Mouse (Mus musculus): Measurements from ENCODE around the gene Kcnq4. TPM values are rescaled to one million over a fixed set of nuclear protein-coding genes. Genes with fewer than 3 reads are reported as not detected.

Kcnq4 gene
- total RNA-seq, 2 experiments from 2014 or later: not detected

DNA sequence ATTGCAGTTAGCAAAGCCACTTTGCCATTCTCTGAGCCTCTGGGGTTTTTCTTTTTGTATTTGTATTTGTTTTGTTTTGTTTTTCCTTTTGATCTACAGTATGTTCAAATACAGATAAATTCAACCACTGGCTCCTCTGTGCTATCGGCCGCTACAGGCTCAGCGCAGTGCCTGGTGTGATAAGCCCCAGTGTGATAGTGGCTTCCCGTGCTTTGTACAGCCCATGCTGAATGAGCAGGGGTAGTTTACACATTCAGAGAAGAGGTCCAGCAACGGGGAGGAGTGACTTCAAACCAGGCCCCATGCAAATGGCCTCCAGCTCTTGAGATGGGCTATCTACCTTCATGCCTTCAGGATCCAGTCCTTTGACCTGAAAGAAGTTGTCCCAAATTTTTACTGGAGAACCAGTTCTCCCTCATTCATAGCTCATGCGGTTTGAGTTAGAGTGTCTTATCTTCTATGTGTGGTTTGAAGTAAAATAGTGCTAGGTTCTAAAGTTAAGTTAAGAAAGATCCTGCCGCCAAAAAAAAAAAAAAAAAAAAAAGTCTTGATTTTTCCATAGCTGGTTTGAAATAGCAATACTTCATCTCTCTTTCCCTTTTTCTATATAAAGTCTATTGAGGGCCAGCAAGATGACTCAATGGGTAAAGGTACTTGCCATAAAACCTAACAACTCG, 73.5 kb downstream of the Kcnq4 start:
- ATAC-seq (ENCODE audit: poor library complexity, severe bottlenecking): peak; percentile 56; the same call in 1 of the 2 replicates

GRCm38 (mm10) chr4:120673606-120674005, 74.8 kb downstream of the Kcnq4 start:
- ATAC-seq (ENCODE audit: poor library complexity, severe bottlenecking): no peak

GRCm38 (mm10) chr4:120671046-120671445, 77.4 kb downstream of the Kcnq4 start:
- ATAC-seq (ENCODE audit: poor library complexity, severe bottlenecking): no peak

DNA sequence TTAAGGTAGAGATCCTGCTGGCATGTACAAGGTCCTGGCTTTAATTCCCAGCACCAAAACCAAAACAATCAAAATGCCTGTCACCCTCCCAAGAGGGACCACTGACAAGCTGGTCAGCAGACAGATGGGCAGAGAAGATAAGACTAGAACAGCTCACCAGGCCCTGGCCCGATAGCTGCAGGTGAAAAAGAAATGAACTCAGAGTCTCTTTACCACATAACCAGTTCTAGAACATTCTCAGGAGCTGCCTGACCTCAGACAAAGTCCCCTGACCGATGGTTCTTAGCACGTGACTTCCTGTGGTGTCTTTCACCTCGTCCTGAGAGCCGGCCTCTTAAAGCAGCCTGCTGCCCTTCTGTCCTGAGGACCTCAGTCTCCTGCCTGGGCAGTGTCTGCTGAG, 78.8 kb downstream of the Kcnq4 start:
- ATAC-seq (ENCODE audit: poor library complexity, severe bottlenecking): no peak

- ATAC-seq (ENCODE audit: poor library complexity, severe bottlenecking): no peak
These were observed 79.9 kb downstream of the Kcnq4 start for GRCm38 (mm10) chr4:120668551-120668950.

GRCm38 (mm10) chr4:120667555-120667954, 80.9 kb downstream of the Kcnq4 start:
- 0 out of 2 replicates have a peak, but pooled peaks have one; percentile 0 for ATAC-seq (ENCODE audit: poor library complexity, severe bottlenecking)

DNA sequence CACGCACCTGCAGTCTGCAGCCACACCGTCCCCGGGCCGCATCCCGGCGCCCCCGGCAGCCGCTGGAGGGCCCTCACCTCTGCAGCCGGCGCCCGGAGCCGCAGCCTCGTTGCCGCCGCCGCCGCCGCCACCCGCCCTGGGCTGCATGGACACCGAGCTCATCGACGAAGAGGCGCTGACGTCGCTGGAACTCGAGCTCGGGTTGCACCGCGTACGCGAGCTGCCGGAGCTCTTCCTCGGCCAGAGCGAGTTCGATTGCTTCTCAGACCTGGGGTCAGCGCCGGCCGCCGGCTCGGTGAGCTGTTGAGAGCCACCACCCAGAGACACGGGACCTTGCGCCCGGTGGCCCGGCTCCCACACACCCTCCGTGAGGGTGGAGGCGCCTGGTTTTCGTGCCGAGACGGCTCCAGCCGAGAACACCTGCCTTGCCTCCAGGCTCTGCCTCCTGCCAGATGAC, 81.3 kb downstream of the Kcnq4 start:
- peak; percentile 39 for ATAC-seq (ENCODE audit: poor library complexity, severe bottlenecking)

DNA sequence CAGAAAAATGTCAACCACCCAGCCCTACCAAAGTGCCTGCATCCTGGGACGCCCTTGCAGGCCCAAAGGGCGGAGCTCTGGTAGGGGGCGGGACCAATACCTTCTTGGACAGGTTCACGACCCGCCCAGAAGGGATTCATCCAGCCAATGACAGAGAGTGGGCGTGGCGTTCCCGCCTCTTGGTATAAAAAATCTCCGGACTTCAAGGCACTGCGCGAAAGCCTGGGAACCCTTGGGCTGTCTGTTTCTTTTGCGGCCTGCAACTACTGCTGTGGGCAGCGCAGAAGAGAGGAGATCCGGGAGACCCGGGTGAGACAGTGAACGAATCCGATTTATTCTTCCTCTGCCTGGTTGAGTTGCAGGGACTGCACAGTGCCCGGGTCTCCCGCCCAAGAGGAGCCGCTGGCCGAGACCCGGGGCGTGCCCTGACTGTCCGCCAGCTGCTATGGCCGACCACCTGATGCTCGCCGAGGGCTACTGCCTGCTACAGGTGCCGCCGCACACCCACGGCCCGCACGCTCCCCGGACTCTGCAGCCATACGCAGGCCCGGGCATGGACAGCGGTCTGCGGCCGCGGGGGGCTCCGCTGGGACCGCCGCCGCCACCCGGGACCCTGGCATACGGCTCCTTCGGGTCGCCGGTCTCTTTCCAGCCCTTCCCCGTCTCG, 81.9 kb downstream of the Kcnq4 start, which contains the start of gene Cited4:
Gene Cited4, plus strand, starts transcription at position 215 of the 667 bp plus-strand sequence.
- ATAC-seq (ENCODE audit: poor library complexity, severe bottlenecking): peak; percentile 81

DNA sequence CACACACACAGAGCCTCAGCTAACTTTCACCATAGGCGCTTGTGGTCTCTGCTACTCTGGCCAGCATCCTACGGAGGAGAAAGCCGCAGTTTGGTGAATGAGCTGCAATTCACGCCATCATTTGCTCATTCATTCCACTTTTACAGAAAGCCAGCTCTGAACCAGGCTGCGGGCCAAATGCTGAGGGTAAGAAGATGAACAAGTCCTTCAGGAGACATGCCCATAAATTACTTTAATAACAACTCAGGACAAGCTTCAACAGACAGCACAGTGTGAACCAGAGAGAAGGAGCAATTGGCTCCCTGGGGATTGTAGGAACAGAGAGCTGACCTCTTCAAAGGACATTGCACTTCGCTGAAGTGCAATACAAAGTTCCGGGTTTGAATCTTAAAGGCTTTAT, 82.6 kb downstream of the Kcnq4 start:
- no peak for ATAC-seq (ENCODE audit: poor library complexity, severe bottlenecking)

DNA sequence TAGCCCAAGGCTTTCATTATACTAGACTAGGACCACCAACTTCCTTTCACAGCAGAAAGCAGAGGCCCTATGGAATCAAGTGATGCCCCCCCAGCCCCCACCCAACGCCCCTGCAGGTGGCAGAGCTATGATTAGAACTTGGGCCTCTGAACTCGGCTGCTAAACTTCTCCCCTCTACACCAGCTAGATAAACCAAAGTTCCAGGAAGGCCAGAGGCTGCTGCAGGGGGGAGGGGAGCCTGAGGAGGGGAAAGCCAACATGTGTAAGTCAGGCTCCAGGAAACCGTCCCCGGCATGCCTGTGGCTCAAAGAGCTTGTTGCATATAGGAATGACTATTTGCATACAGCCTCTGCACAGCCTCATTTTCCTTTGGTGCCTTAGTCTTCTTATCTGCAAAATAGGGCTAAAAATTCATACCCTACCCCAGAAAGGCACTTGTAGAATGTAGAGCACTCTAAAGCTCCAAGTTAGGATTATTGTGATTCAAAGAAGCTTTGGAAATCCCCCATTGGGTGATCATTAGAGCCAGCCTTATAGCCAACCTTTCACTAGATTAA, 83.2 kb downstream of the Kcnq4 start:
- ATAC-seq (ENCODE audit: poor library complexity, severe bottlenecking): no peak

DNA sequence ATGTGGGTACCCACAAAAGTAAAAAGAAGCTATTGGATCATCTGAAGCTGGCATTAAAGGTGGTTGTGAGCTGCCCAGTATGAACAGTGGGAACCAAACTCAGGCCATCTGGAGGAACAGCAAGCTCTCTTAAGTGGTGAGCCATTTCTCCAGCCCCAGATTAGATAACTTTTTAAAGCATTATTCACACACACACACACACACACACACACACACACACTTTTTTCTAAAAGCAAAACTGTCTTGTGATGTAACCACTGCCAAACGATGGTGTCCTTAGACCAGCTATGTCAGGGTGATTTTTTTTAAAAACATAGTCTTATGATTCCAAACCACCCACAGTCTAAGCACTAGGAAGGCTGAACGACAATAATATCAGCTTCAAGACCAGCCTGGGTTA, 83.8 kb downstream of the Kcnq4 start:
- ATAC-seq (ENCODE audit: poor library complexity, severe bottlenecking): no peak

DNA sequence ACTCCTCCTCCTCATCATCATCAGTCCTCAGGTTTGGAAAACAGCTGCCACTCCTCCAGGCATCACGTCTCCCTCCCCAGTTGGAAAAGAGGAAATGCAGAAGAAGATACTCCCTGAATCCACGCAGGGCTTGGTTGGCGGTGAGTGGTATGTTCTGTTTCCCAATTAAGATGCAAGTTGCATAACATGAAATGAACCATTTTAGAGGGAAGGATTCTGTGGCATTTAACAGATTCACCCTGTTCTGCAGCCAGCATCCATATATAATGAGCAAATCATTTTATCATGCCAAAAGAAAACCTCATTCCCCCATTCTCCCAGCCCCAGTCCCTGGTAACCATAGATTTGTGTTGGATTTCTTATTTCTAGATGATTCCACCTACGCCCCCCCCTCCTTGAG, 87.9 kb downstream of the Kcnq4 start:
- peak; percentile 68 for ATAC-seq (ENCODE audit: poor library complexity, severe bottlenecking)

GRCm38 (mm10) chr4:120655898-120656297, 92.5 kb downstream of the Kcnq4 start:
- no peak for ATAC-seq (ENCODE audit: poor library complexity, severe bottlenecking)

- no peak for ATAC-seq (ENCODE audit: poor library complexity, severe bottlenecking)
These were observed 98.2 kb downstream of the Kcnq4 start for GRCm38 (mm10) chr4:120650208-120650592.

DNA sequence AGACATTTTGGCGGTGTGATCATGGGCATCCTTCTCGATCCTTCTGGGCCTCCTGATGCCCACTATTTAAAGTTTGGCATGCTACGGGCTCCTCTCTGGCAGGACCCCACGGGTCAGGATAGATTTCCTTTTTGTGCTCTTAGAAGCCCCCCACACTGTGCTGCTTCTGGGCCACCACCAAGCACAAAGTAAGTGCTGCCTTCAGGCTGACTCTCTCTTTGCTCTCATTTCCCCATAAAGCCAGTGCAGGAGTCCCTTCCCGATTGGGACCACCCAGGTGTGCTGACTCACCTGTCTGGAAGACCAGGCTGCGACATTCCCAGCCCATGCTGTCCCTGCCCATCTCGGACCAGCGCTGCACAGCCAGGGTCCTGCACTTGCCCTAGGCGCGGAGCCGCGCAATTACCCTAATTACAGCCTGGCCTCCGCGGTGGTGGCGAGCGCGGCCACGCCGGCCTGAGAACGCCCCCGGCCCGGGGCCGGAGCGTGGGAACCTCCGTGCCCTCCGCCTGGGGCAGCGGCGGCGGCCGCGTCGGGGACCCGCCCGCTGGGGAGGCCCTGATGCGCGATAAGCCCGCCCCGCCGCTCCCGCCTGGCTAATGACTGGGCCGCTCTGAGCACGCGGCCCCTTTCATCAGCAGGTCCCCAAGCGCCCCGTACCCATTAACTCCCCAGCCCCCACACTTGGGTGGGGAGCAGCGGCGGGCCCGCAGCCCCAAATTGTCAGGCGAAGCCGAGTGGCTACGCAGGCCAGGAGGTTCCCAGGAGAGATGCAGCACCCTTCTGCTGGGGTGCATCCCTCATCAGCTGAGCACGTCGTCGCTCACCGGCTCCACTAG, 98.8 kb downstream of the Kcnq4 start:
- no peak for ATAC-seq (ENCODE audit: poor library complexity, severe bottlenecking)

Other genes starting within 250 kb of the Kcnq4 start
- gene Slfnl1, start 216.4 kb downstream of the Kcnq4 start, total RNA-seq (2015): 0.22 TPM in 1 of 2 replicates, not detected in the other
- gene Slfnl1, start 216.4 kb downstream of the Kcnq4 start, total RNA-seq (2017): not detected in 2 replicates
- 12.8 TPM in 2 replicates for gene Ctps, start 178.3 kb downstream of the Kcnq4 start, total RNA-seq (2015)
- gene Ctps, start 178.3 kb downstream of the Kcnq4 start, total RNA-seq (2017): 13.1 and 14.3 TPM in 2 replicates
- gene Gm8439, start 159.9 kb downstream of the Kcnq4 start, total RNA-seq (2015): 0.58 and 1.5 TPM in 2 replicates
- gene Gm8439, start 159.9 kb downstream of the Kcnq4 start, total RNA-seq (2017): 1.9 TPM in 1 of 2 replicates, not detected in the other
- gene Cited4, start 82.0 kb downstream of the Kcnq4 start, total RNA-seq (2015): 0.65 and 1.1 TPM in 2 replicates
- 0.33 and 1.6 TPM in 2 replicates for gene Cited4, start 82.0 kb downstream of the Kcnq4 start, total RNA-seq (2017)
- gene Nfyc, start 83.0 kb upstream of the Kcnq4 start, total RNA-seq (2015): 64.3 and 66.1 TPM in 2 replicates
- gene Nfyc, start 83.0 kb upstream of the Kcnq4 start, total RNA-seq (2017): 55.0 and 67.3 TPM in 2 replicates
- gene Rims3, start 106.2 kb upstream of the Kcnq4 start, total RNA-seq (2015): 0.05 and 0.29 TPM in 2 replicates
- 0.04 and 0.15 TPM in 2 replicates for gene Rims3, start 106.2 kb upstream of the Kcnq4 start, total RNA-seq (2017)
- 8.4 and 13.8 TPM in 2 replicates for gene Exo5, start 176.4 kb upstream of the Kcnq4 start, total RNA-seq (2015)
- 13.4 and 20.3 TPM in 2 replicates for gene Exo5, start 176.4 kb upstream of the Kcnq4 start, total RNA-seq (2017)
- 1.0 and 2.3 TPM in 2 replicates for gene Zfp69, start 203.1 kb upstream of the Kcnq4 start, total RNA-seq (2015)
- gene Zfp69, start 203.1 kb upstream of the Kcnq4 start, total RNA-seq (2017): 0.85 and 0.92 TPM in 2 replicates

Measured in megakaryocyte, adult 5-6 weeks (primary cell).